Mouse (Mus musculus) forebrain, embryonic 11.5 days (tissue): ENCODE data around the gene Csrp3. TPM values are rescaled to one million over a fixed set of nuclear protein-coding genes. Genes with fewer than 3 reads are reported as not detected.

Source experiments
- ATAC-seq: fragments of 200-750 bp; cut with Nextera tagmentation; replicated peaks from 2 replicates; pipeline ENCODE4 v1.8.0; 2017; ENCODE audit warnings: moderate TSS enrichment; ENCODE audit not compliant: low FRiP score
- DNase-seq: peaks from one replicate; pipeline ENCODE4 v3.0.0-alpha.2; 2017; ENCODE audit warnings: low spot score
- H3K27ac ChIP-seq: fragments of 300-500 bp; sonication (generic); 2 replicates; pipeline ENCODE4 v1.5.1; 2014; ENCODE audit warnings: low read depth, low read length
- H3K27me3 ChIP-seq: fragments of 300-500 bp; sonication (generic); 2 replicates; pipeline ENCODE4 v1.6.1; 2014; ENCODE audit warnings: mild to moderate bottlenecking, low read length, mixed read lengths; ENCODE audit not compliant: control insufficient read depth, insufficient read depth
- H3K36me3 ChIP-seq: fragments of 300-500 bp; sonication (generic); 2 replicates; pipeline ENCODE4 v1.6.1; 2014; ENCODE audit warnings: mild to moderate bottlenecking, low read length, moderate library complexity, mixed read lengths; ENCODE audit not compliant: control insufficient read depth, insufficient read depth
- H3K4me1 ChIP-seq: fragments of 300-500 bp; sonication (generic); replicated peaks from 2 replicates; pipeline ENCODE4 v1.6.1; 2014; ENCODE audit warnings: low read length, mixed read lengths; ENCODE audit not compliant: control insufficient read depth, insufficient read depth
- H3K4me2 ChIP-seq: fragments of 300-500 bp; sonication (generic); 2 replicates; pipeline ENCODE4 v1.6.1; 2014; ENCODE audit warnings: low read depth, mild to moderate bottlenecking, low read length, moderate library complexity, mixed read lengths; ENCODE audit not compliant: severe bottlenecking
- H3K4me3 ChIP-seq: fragments of 300-500 bp; sonication (generic); 2 replicates; pipeline ENCODE4 v1.5.1; 2014; ENCODE audit warnings: low read depth, low read length
- H3K9ac ChIP-seq: fragments of 300-500 bp; sonication (generic); 2 replicates; pipeline ENCODE4 v1.6.1; 2014; ENCODE audit warnings: low read length
- H3K9me3 ChIP-seq: fragments of 300-500 bp; sonication (generic); 2 replicates; pipeline ENCODE4 v1.6.1; 2016; ENCODE audit warnings: low read length, mixed read lengths; ENCODE audit not compliant: control insufficient read depth
- WGBS: fragments of 180-500 bp; shearing (Covaris S2); extraction: QIAGEN DNeasy Blood & Tissue Kit; methylation state at CpG from one replicate; pipeline ENCODE4 v1.1.7; 2014; 5-methylcytosine and 5-hydroxymethylcytosine counted together
- polyA plus RNA-seq: library from polyadenylated mRNA; unstranded; fragments of >200 nt; fragmentation: Nextera tagmentation; extraction: Ambion mirVana; gene quantifications from 2 replicates; pipeline ENCODE4 v1.2.1, GENCODE M21; 2014

Csrp3 gene
- polyA plus RNA-seq, 1 experiment from 2014 or later, result not detected

DNA sequence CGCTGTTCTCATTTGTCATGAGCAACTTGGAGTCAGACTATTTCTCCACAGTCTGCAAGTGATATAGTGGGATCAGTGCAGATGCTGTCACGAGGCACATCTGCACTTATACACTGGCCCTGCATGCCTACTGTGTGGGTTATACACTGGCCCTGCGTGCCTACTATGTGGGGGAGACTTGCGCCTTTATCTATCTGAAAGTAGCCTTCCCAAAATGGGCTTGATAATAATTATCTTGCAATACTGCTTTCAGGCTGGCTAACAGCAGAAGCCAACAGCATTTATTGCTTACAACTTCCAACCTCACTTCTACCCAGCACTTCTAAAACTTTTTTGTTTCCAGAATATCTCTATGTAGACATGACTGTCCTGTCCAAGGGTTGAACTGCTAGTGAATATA lies 14.0 kb upstream of the Csrp3 start:
- Histone ChIP-seq H3K4me1 (no peaks in the 10 kb centered on the region), H3K27ac (no peak overlapping the region), H3K27me3 (no peaks in the 10 kb centered on the region), H3K9ac (no peak overlapping the region), H3K36me3 (peaks cover 3% of the 10 kb centered on the region; the same call in 1 of the 2 replicates), H3K9me3 (no peaks in the 10 kb centered on the region), H3K4me3 (no peak overlapping the region), H3K4me2 (no peak overlapping the region)
- ATAC-seq, result no peak
- no peak for DNase-seq
- WGBS, result 96% methylated on average over 4 of the region's 4 CpGs

GRCm38 (mm10) chr7:48860948-48861347 lies 13.1 kb upstream of the Csrp3 start:
- 83% methylated on average over 1 of the region's 1 CpGs for WGBS
- Histone ChIP-seq H3K4me1 (no peaks in the 10 kb centered on the region), H3K4me2 (no peak overlapping the region), H3K4me3 (no peak overlapping the region), H3K9me3 (no peaks in the 10 kb centered on the region), H3K27ac (no peak overlapping the region), H3K9ac (no peak overlapping the region), H3K27me3 (no peaks in the 10 kb centered on the region), H3K36me3 (peaks cover 1% of the 10 kb centered on the region; the same call in 1 of the 2 replicates)
- ATAC-seq (no peak), DNase-seq (no peak)

DNA sequence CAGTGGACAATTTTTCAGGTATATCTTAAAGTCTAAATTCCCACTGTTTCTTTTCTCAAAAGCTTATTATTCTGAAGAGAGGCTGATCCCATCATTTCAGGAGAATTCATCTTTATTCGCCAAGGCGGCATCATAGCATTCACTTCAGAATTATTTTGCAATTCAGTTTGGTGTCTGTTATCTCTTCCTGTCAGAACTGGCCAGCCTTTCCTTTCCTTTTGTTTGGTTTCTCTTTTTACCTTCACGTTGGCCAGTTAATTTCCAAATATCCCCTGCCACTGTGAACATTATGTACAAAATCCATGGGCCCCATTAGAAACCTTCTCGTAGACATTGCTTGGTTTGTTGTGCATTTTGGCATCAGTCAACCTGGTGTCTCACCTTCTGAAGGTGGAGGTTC lies 11.5 kb upstream of the Csrp3 start:
- DNase-seq, result no peak
- Histone ChIP-seq H3K4me2 (no peak overlapping the region), H3K4me1 (no peaks in the 10 kb centered on the region), H3K27ac (no peak overlapping the region), H3K9ac (no peak overlapping the region), H3K9me3 (no peaks in the 10 kb centered on the region), H3K4me3 (no peak overlapping the region), H3K27me3 (no peaks in the 10 kb centered on the region), H3K36me3 (no peaks in the 10 kb centered on the region)
- ATAC-seq, result no peak
- WGBS, result 88% methylated on average over 4 of the region's 4 CpGs

GRCm38 (mm10) chr7:48858257-48858656 lies 10.4 kb upstream of the Csrp3 start:
- H3K4me1 ChIP-seq, result no peaks in the 10 kb centered on the region
- H3K9ac ChIP-seq, result no peak overlapping the region
- H3K36me3 ChIP-seq, result no peaks in the 10 kb centered on the region
- WGBS, result 89% methylated on average over 1 of the region's 1 CpGs
- no peaks in the 10 kb centered on the region for H3K27me3 ChIP-seq
- no peak overlapping the region for H3K4me3 ChIP-seq
- DNase-seq (no peak), ATAC-seq (no peak)
- H3K9me3 ChIP-seq, result no peaks in the 10 kb centered on the region
- H3K4me2 ChIP-seq, result no peak overlapping the region
- H3K27ac ChIP-seq, result no peak overlapping the region

- Histone ChIP-seq H3K4me3 (no peak overlapping the region), H3K9me3 (no peaks in the 10 kb centered on the region), H3K4me2 (no peak overlapping the region), H3K27ac (no peak overlapping the region), H3K27me3 (no peaks in the 10 kb centered on the region), H3K36me3 (no peaks in the 10 kb centered on the region), H3K4me1 (no peaks in the 10 kb centered on the region), H3K9ac (no peak overlapping the region)
- no peak for DNase-seq
- ATAC-seq, result no peak
- 91% methylated on average over 3 of the region's 3 CpGs for WGBS
Observed at GRCm38 (mm10) chr7:48855461-48855860, 7.6 kb upstream of the Csrp3 start.

GRCm38 (mm10) chr7:48853496-48853895 lies 5.7 kb upstream of the Csrp3 start:
- Histone ChIP-seq H3K4me3 (no peak overlapping the region), H3K36me3 (no peaks in the 10 kb centered on the region), H3K4me2 (no peak overlapping the region), H3K9ac (no peak overlapping the region), H3K27ac (no peak overlapping the region), H3K9me3 (no peaks in the 10 kb centered on the region), H3K27me3 (no peaks in the 10 kb centered on the region), H3K4me1 (no peaks in the 10 kb centered on the region)
- WGBS, result 92% methylated on average over 13 of the region's 13 CpGs
- ATAC-seq (no peak), DNase-seq (no peak)

- ATAC-seq, result no peak
- Histone ChIP-seq H3K9ac (no peak overlapping the region), H3K4me1 (0 out of 2 replicates have a peak, but pooled peaks cover 3% of the 10 kb centered on the region), H3K4me3 (no peak overlapping the region), H3K36me3 (no peaks in the 10 kb centered on the region), H3K9me3 (no peaks in the 10 kb centered on the region), H3K4me2 (no peak overlapping the region), H3K27ac (no peak overlapping the region), H3K27me3 (no peaks in the 10 kb centered on the region)
- no peak for DNase-seq
- WGBS, result 58% methylated on average over 6 of the region's 6 CpGs
Observed at GRCm38 (mm10) chr7:48851529-48852104, 3.8 kb upstream of the Csrp3 start.

DNA sequence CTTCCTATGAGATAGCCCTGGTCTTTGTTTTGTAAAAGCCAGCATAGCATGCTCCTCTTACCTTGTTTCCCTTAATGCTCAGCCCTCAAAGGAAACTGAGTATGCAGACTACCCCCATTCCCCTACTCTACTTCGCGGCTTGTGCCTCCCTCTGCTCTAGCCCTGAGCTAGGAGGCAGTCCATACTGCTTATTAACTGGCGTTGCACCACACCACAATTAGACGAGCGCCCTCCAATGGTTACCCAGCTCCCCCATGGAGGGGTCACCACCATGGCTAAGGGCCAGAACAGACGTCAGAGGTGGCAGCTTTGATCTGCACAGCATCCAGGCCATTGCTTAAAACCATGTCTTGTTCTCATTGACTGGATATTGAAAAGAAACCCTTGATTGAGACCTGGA lies 1.1 kb downstream of the Csrp3 start:
- Histone ChIP-seq H3K27ac (no peak overlapping the region), H3K9ac (no peak overlapping the region), H3K4me2 (no peak overlapping the region), H3K9me3 (no peaks in the 10 kb centered on the region), H3K4me1 (0 out of 2 replicates have a peak, but pooled peaks cover 3% of the 10 kb centered on the region), H3K27me3 (no peaks in the 10 kb centered on the region), H3K4me3 (no peak overlapping the region), H3K36me3 (no peaks in the 10 kb centered on the region)
- WGBS, result 59% methylated on average over 6 of the region's 6 CpGs
- no peak for DNase-seq
- no peak for ATAC-seq

DNA sequence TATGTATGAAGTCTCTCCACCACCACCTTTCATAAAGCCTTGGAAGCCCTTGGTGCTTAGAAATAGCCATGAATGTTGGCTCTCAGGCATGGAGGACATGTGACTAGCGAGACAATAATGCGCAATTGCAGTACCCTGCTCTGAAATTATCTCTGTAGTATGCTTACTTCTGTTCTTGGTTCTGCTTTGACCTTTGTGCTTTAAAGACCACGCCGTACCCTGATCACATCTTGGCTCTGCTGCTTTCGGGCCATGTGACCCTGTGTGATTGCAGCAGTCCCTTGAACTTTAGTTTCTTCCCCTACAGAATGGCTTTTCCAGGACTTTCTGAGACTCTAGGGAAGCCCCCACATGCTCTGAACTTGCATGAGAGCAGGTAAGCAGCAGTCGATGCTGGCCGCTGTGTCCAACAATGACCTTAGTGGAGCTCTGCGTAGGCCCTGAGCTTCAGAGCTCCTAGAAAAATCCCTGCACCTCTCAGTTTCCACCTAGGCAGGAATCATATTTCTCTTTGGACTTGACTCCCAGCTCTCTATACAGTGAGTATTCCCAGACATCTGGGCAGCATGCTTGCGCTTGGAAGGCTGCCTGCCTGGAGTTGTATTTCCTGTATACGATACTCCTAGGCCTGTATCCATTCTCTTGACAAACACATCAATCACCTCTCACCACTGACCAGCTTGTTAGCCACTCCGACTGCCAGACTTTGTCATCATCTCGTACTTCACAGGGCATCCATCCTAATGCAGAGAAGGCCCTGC lies 2.4 kb downstream of the Csrp3 start:
- Histone ChIP-seq H3K4me1 (0 out of 2 replicates have a peak, but pooled peaks cover 3% of the 10 kb centered on the region), H3K36me3 (no peaks in the 10 kb centered on the region), H3K27ac (no peak overlapping the region), H3K4me3 (no peak overlapping the region), H3K27me3 (no peaks in the 10 kb centered on the region), H3K9me3 (no peaks in the 10 kb centered on the region), H3K9ac (no peak overlapping the region), H3K4me2 (no peak overlapping the region)
- 92% methylated on average over 12 of the region's 12 CpGs for WGBS
- DNase-seq (no peak), ATAC-seq (no peak)
